In the genomic region with DNA sequence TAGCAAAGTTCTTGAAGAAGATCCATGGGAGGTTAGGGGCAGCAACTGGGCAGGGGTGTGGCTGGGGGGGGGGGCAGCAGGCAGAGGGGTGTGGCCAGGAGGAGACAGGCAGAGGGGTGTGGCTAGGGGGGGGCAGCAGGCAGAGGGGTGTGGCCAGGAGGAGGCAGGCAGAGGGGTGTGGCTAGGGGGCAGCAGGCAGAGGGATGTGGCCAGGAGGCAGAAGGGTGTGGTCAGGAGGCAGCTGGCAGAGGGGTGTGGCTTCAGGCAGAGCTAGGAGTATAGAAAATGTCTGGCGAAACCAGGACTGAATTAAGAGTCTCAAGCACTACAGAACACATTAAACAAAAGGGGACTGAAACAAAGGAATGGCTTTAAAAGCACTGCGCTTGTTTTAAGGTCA, we compare ENCODE assay signal across 10 mouse cellular contexts. TPM values are rescaled to one million over a fixed set of nuclear protein-coding genes. Genes with fewer than 3 reads are reported as not detected.
DNase-seq lines count a peak whose midpoint lies in the region; ATAC-seq and TF ChIP-seq lines count a peak whose summit lies in the region.
"Had no signal": no experiment of that assay in that cellular context is flagged by ENCODE, and none has a peak within 500 bp of the region (broad histone marks: within the 10 kb centered on the region; RNA-seq: fewer than 3 reads in every experiment).

No protein-coding gene starts in this region.

- no peaks in the 10 kb centered on the region for H3K9me3 ChIP-seq in hindbrain, embryonic 12.5 days (replicated peaks)
- no peaks in the 10 kb centered on the region for H3K9me3 ChIP-seq in hindbrain, postnatal 0 days (ENCODE audit: low read length)
- H3K9me3 ChIP-seq in forebrain, embryonic 12.5 days, result no peaks in the 10 kb centered on the region

- H3K4me2 ChIP-seq in hindbrain, embryonic 12.5 days (replicated peaks), result no peak overlapping the region
- H3K4me2 ChIP-seq in hindbrain, postnatal 0 days (ENCODE audit: low read depth, low read length), result no peak overlapping the region
- no peak overlapping the region for H3K4me2 ChIP-seq in forebrain, embryonic 12.5 days

- no peaks in the 10 kb centered on the region for H3K36me3 ChIP-seq in hindbrain, embryonic 12.5 days
- H3K36me3 ChIP-seq in hindbrain, postnatal 0 days (ENCODE audit: insufficient read depth, low read length), result no peaks in the 10 kb centered on the region
- H3K36me3 ChIP-seq in forebrain, embryonic 12.5 days (replicated peaks), result no peaks in the 10 kb centered on the region

- WGBS in hindbrain, embryonic 12.5 days, result 12% methylated on average over 2 of the region's 2 CpGs
- WGBS in hindbrain, postnatal 0 days, result 21% methylated on average over 2 of the region's 2 CpGs
- 11% methylated on average over 2 of the region's 2 CpGs for WGBS in forebrain, embryonic 12.5 days

- H3K4me3 ChIP-seq in hindbrain, embryonic 12.5 days, result no peak overlapping the region
- H3K4me3 ChIP-seq in hindbrain, postnatal 0 days (ENCODE audit: low read length), result no peak overlapping the region
- H3K4me3 ChIP-seq in forebrain, embryonic 12.5 days (replicated peaks), result no peak overlapping the region

- ATAC-seq in hindbrain, embryonic 12.5 days (ENCODE audit: low FRiP score), result peak; percentile 32; the same call in 1 of the 2 replicates
- no peak for ATAC-seq in hindbrain, postnatal 0 days
- peak; percentile 80 for ATAC-seq in forebrain, embryonic 12.5 days (ENCODE audit: low FRiP score)

- H3K9ac ChIP-seq in hindbrain, embryonic 12.5 days, result no peak overlapping the region
- no peak overlapping the region for H3K9ac ChIP-seq in hindbrain, postnatal 0 days (replicated peaks; ENCODE audit: low read length)
- H3K9ac ChIP-seq in forebrain, embryonic 12.5 days, result no peak overlapping the region

- H3K4me1 ChIP-seq in hindbrain, embryonic 12.5 days, result peaks cover 12% of the 10 kb centered on the region; the same call in 1 of the 2 replicates
- no peaks in the 10 kb centered on the region for H3K4me1 ChIP-seq in hindbrain, postnatal 0 days (ENCODE audit: insufficient read depth, low read length)
- H3K4me1 ChIP-seq in forebrain, embryonic 12.5 days, result peaks cover 13% of the 10 kb centered on the region

- no peak for TF ChIP-seq CTCF in hindbrain, postnatal 0 days (IDR thresholded peaks at IDR 0.05; ENCODE audit: low read depth)

- no peak overlapping the region for H3K27ac ChIP-seq in hindbrain, embryonic 12.5 days
- H3K27ac ChIP-seq in hindbrain, postnatal 0 days, result no peak overlapping the region
- H3K27ac ChIP-seq in forebrain, embryonic 12.5 days, result no peak overlapping the region

- no peaks in the 10 kb centered on the region for H3K27me3 ChIP-seq in hindbrain, embryonic 12.5 days
- no peaks in the 10 kb centered on the region for H3K27me3 ChIP-seq in hindbrain, postnatal 0 days (ENCODE audit: insufficient read depth, low read length)
- H3K27me3 ChIP-seq in forebrain, embryonic 12.5 days, result peaks cover 5% of the 10 kb centered on the region; the same call in 1 of the 2 replicates

- DNase-seq in hindbrain, postnatal 0 days (ENCODE audit: low spot score), result no peak
- DNase-seq in MEL-GATA-1-ER (ENCODE audit: extremely low read depth, low read depth), result peak; percentile 28
- peak; percentile 34 for DNase-seq in lung, postnatal 25 days (ENCODE audit: low spot score)
- no peak for DNase-seq in left cerebral cortex, adult 9 months (ENCODE audit: low spot score in 2 of 2)
- no peak for DNase-seq in frontal cortex, postnatal 25 days (ENCODE audit: low spot score in 2 of 2)
- DNase-seq in gastrocnemius, adult 8-10 months (ENCODE audit: low spot score in 2 of 2), result no peak

RNA-seq across cellular contexts. Expression of a gene that starts 19.4 kb away (rescaled TPM):
- polyA plus RNA-seq in hindbrain, embryonic 12.5 days (2016; fragmentation: Nextera tagmentation; extraction: Ambion mirVana), result not detected in 2 replicates
- 0.63 TPM in 1 of 2 replicates, not detected in the other for total RNA-seq in hindbrain, postnatal 0 days (2014; rRNA removed)
- polyA plus RNA-seq in hindbrain, postnatal 0 days (2015; fragmentation: Nextera tagmentation; extraction: Ambion mirVana), result 0.18 TPM in 1 of 2 replicates, not detected in the other
- 0.24 TPM in 1 of 2 replicates, not detected in the other for polyA plus RNA-seq in forebrain, embryonic 12.5 days (2016; fragmentation: Nextera tagmentation; extraction: Ambion mirVana)
- under 1 TPM in 1 of 4 experiments, not detected in 3; 0.34 TPM for total RNA-seq in gastrocnemius, adult 8-10 months (2022)
- total RNA-seq: adrenal gland, postnatal 36 days; layer of hippocampus, postnatal 10 days had no signal

RNA-seq across cellular contexts. Expression of a gene that starts 20.5 kb away (rescaled TPM):
- 1.6 and 1.8 TPM in 2 replicates for polyA plus RNA-seq in hindbrain, embryonic 12.5 days (2016; fragmentation: Nextera tagmentation; extraction: Ambion mirVana)
- total RNA-seq in hindbrain, postnatal 0 days (2014; rRNA removed), result 2.6 and 3.7 TPM in 2 replicates
- 0.90 and 0.98 TPM in 2 replicates for polyA plus RNA-seq in hindbrain, postnatal 0 days (2015; fragmentation: Nextera tagmentation; extraction: Ambion mirVana)
- 0.35 and 0.40 TPM in 2 replicates for polyA plus RNA-seq in forebrain, embryonic 12.5 days (2016; fragmentation: Nextera tagmentation; extraction: Ambion mirVana)
- total RNA-seq in gastrocnemius, adult 8-10 months (2022), result under 1 TPM; 0.27 to 0.35 (median 0.33) TPM

Comparison
In these comparisons a context has a peak if more than half of its experiments do, and no peak if none do; other contexts are left out.
1. DNase-seq: peak in MEL-GATA-1-ER (single experiment) and lung, postnatal 25 days (single experiment); none in hindbrain, postnatal 0 days (single experiment), left cerebral cortex, adult 9 months (0 of 2), frontal cortex, postnatal 25 days (0 of 2) and gastrocnemius, adult 8-10 months (0 of 2).